Mouse (Mus musculus): Measurements from ENCODE around the gene Smo. TPM values are rescaled to one million over a fixed set of nuclear protein-coding genes. Genes with fewer than 3 reads are reported as not detected.

Smo gene
- 1 to 10 TPM; 1.3 to 1.9 TPM for total RNA-seq (2023)

GRCm38 (mm10) chr6:29735336-29735688, at the start of gene Smo:
Gene Smo, plus strand, starts transcription at chr6:29735503.

DNA sequence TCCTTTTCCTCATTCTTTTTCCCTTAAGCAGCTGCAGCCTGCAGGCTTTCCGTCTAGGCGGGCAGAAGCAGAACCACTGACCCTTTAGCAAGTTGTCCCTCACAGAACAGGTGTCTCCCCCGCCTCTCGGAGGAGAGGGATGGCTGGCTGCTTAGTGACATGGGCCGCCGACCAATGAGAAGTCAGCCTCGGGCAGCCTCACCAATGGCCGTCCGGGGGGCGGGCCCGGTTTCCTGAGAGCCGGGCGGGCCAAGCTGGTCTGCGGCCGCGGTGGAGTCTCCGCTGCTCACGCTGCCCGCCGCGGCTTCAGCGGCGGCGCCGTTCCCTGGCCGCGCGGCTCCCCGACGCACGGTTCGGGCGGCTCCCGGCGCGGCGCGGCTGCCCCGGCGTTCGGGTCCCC, 41.4 kb upstream of the Smo start, which contains the start of gene Tspan33:
TSS of gene Tspan33 (plus strand) at position 270 of the 400 bp plus-strand sequence.

DNA sequence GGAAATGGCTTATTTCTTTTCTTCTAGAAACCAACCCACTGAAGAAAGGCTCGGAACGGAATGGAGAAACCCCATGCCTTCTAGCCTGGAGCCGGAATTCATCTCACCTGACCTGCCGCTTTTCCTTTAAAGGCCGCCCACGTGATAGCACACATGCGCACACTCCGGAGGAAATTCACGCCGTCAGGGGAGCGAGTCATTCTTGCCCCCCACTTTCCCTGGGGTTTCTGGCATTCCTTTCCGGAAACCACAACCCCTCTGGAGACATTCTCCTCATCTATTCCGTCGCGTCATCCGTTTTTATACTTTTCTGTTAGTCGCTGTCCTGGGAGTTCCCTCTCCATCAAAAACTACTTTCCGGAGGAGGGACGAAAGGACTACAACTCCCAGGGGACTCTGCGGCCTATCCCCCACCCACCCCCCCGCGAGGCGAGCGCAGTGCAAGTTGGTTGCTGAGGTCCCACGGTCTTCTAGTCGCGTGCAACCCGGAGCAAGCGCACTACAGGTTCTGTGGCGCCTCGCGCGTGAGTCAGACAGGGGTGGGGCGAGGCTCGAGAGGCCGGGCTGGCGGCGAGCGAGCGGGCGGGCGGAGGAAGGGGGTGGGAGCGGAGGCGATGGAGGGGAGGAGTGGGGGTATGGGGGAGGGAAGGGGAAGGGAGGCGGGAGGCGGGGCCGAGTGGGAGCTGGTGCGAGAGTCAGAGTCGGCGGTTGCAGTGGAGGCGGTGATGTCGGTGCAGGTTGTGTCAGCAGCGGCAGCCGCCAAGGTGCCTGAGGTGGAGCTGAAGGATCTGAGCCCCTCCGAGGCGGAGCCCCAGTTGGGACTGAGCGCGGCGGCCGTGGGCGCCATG, 32.7 kb downstream of the Smo start, which contains the start of gene Ahcyl2:
TSS of gene Ahcyl2 (plus strand) at position 199 of the 848 bp plus-strand sequence.

Other genes with a start within 250 kb of the Smo start
- not detected for gene Kcp, start 227.6 kb upstream of the Smo start, total RNA-seq (2023)
- 100 to 1,000 TPM in 1 of 2 experiments, 10 to 100 TPM in 1; 85.5 to 146 TPM for gene Irf5, start 208.9 kb upstream of the Smo start, total RNA-seq (2023)
- 10 to 100 TPM; 53.4 to 55.8 TPM for gene Tnpo3, start 125.6 kb upstream of the Smo start, total RNA-seq (2023)
- 10 to 100 TPM in 1 of 2 experiments, 1 to 10 TPM in 1; 5.9 to 20.9 TPM for gene Tspan33, start 41.3 kb upstream of the Smo start, total RNA-seq (2023)
- 10 to 100 TPM; 31.2 to 36.8 TPM for gene Ahcyl2, start 32.5 kb downstream of the Smo start, total RNA-seq (2023)
- under 1 TPM; 0.47 to 0.51 TPM for gene Strip2, start 181.5 kb downstream of the Smo start, total RNA-seq (2023)

Data from neutrophil, adult 59 days (primary cell).